Mouse (Mus musculus) CH12.LX (cell line): Measurements from ENCODE around the gene Rnf123. TPM values are rescaled to one million over a fixed set of nuclear protein-coding genes. Genes with fewer than 3 reads are reported as not detected.

Experiments used
- CHD2 ChIP-seq: IDR thresholded peaks from 2 replicates; pipeline ENCODE4 v1.6.1; 2011; ENCODE audit warnings: low read length, improper control_type of control experiment
- JUND ChIP-seq: conservative IDR thresholded peaks from 2 replicates; pipeline ENCODE4 v1.6.1; 2011; ENCODE audit warnings: low read depth, low read length, improper control_type of control experiment
- USF1 ChIP-seq: IDR thresholded peaks from 2 replicates; pipeline ENCODE4 v1.6.1; 2014; ENCODE audit warnings: low read depth, mild to moderate bottlenecking, inconsistent platforms, low read length, improper control_type of control experiment
- polyA plus RNA-seq: library from polyadenylated mRNA; unstranded; fragments of >175 nt; gene quantifications from 2 replicates; pipeline ENCODE4 v1.2.1, GENCODE M21; 2012; ENCODE audit warnings: low read depth; ENCODE audit not compliant: insufficient read length
- total RNA-seq, 2 experiments: library from RNA; depleted of rRNA; stranded (reverse); fragments of 300-350 nt in 1 of 2; fragments of >200 nt in 1 of 2; gene quantifications; 2 replicates each; pipeline ENCODE4 v1.2.3; 2012 to 2014

Rnf123 gene
- total and polyA plus RNA-seq, 3 experiments: 10.0 to 50.0 (median 28.8) TPM

DNA sequence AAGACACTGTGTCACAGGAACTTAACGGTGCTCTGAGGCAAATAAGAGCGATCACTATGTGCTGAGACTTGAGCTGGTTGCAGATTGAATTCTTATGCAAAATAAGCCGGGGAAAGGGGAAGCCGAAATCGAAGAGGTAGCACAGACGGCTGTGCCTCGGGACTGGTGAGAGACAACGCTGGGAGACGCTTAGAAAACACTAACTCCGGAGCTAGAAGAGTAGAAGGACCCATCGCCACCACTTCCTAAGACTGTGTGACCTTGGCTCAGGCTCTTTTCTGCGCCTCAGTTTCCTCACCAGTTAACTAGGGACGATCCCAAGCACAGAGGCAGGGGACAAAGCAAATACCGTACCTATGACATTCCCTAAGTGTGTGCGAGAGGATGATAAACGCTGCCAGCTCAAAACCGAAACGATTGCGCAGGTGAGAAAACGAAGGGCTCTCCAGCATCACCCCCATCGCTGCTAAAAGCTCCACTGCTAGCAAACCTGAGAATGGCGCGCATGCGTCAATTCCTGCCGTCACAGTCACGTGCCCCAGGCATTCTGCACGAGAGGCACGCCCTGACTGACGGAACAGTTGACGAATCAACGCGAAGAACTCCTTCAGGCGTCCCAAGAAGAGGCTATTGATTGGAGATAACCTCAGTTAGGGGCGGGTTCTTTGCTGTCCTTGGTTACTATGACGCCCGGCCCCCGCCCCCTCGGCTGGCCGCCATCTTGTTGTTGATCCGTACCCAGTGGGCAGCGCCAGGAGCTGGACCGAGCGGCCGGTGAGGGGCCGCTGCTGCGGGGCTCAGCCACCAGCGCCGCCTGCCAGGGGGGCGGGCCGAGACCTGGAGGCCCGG is 81.0 kb downstream of the Rnf123 start, which contains the start of gene Ip6k1 (continued):
- TF ChIP-seq CHD2 (peak; percentile 88), JUND (no peak), USF1 (peak; percentile 98)

Other genes with a start within 250 kb of the Rnf123 start
Only the 20 nearest of the 22 such genes appear.
- gene Rbm6, start 210.1 kb downstream of the Rnf123 start, total RNA-seq (2012; rRNA removed): 39.1 and 42.3 TPM in 2 replicates
- gene Rbm6, start 210.1 kb downstream of the Rnf123 start, total RNA-seq (2014; rRNA removed): 43.3 and 48.9 TPM in 2 replicates
- gene Rbm6, start 210.1 kb downstream of the Rnf123 start, polyA plus RNA-seq: 48.8 and 56.6 TPM in 2 replicates
- gene Mon1a, start 195.2 kb downstream of the Rnf123 start, total RNA-seq (2012; rRNA removed): 13.6 and 14.1 TPM in 2 replicates
- gene Mon1a, start 195.2 kb downstream of the Rnf123 start, total RNA-seq (2014; rRNA removed): 14.5 and 19.5 TPM in 2 replicates
- gene Mon1a, start 195.2 kb downstream of the Rnf123 start, polyA plus RNA-seq: 11.7 and 15.3 TPM in 2 replicates
- gene Mst1r, start 176.5 kb downstream of the Rnf123 start, total RNA-seq (2012; rRNA removed): not detected in 2 replicates
- not detected in 2 replicates for gene Mst1r, start 176.5 kb downstream of the Rnf123 start, total RNA-seq (2014; rRNA removed)
- not detected in 2 replicates for gene Mst1r, start 176.5 kb downstream of the Rnf123 start, polyA plus RNA-seq
- not detected in 2 replicates for gene Actl11, start 154.9 kb downstream of the Rnf123 start, total RNA-seq (2012; rRNA removed)
- gene Actl11, start 154.9 kb downstream of the Rnf123 start, total RNA-seq (2014; rRNA removed): not detected in 2 replicates
- gene Actl11, start 154.9 kb downstream of the Rnf123 start, polyA plus RNA-seq: not detected in 2 replicates
- not detected in 2 replicates for gene Camkv, start 147.7 kb downstream of the Rnf123 start, total RNA-seq (2012; rRNA removed)
- not detected in 2 replicates for gene Camkv, start 147.7 kb downstream of the Rnf123 start, total RNA-seq (2014; rRNA removed)
- gene Camkv, start 147.7 kb downstream of the Rnf123 start, polyA plus RNA-seq: not detected in 2 replicates
- 21.6 and 27.0 TPM in 2 replicates for gene Traip, start 133.2 kb downstream of the Rnf123 start, total RNA-seq (2012; rRNA removed)
- 25.0 and 25.6 TPM in 2 replicates for gene Traip, start 133.2 kb downstream of the Rnf123 start, total RNA-seq (2014; rRNA removed)
- gene Traip, start 133.2 kb downstream of the Rnf123 start, polyA plus RNA-seq: 33.0 and 51.4 TPM in 2 replicates
- 21.3 and 21.7 TPM in 2 replicates for gene Uba7, start 107.8 kb downstream of the Rnf123 start, total RNA-seq (2012; rRNA removed)
- gene Uba7, start 107.8 kb downstream of the Rnf123 start, total RNA-seq (2014; rRNA removed): 25.2 and 26.0 TPM in 2 replicates
- gene Uba7, start 107.8 kb downstream of the Rnf123 start, polyA plus RNA-seq: 25.5 and 27.8 TPM in 2 replicates
- not detected in 2 replicates for gene Gm20661, start 100.3 kb downstream of the Rnf123 start, total RNA-seq (2012; rRNA removed)
- gene Gm20661, start 100.3 kb downstream of the Rnf123 start, total RNA-seq (2014; rRNA removed): not detected in 2 replicates
- 0.29 and 0.41 TPM in 2 replicates for gene Gm20661, start 100.3 kb downstream of the Rnf123 start, polyA plus RNA-seq
- 25.8 and 28.0 TPM in 2 replicates for gene Inka1, start 97.5 kb downstream of the Rnf123 start, total RNA-seq (2012; rRNA removed)
- gene Inka1, start 97.5 kb downstream of the Rnf123 start, total RNA-seq (2014; rRNA removed): 18.9 and 25.2 TPM in 2 replicates
- 23.5 and 30.2 TPM in 2 replicates for gene Inka1, start 97.5 kb downstream of the Rnf123 start, polyA plus RNA-seq
- gene Cdhr4, start 90.8 kb downstream of the Rnf123 start, total RNA-seq (2012; rRNA removed): not detected in 2 replicates
- 0.35 and 0.82 TPM in 2 replicates for gene Cdhr4, start 90.8 kb downstream of the Rnf123 start, total RNA-seq (2014; rRNA removed)
- 0.79 and 2.0 TPM in 2 replicates for gene Cdhr4, start 90.8 kb downstream of the Rnf123 start, polyA plus RNA-seq
- not detected in 2 replicates for gene Gm20662, start 87.0 kb downstream of the Rnf123 start, total RNA-seq (2012; rRNA removed)
- gene Gm20662, start 87.0 kb downstream of the Rnf123 start, total RNA-seq (2014; rRNA removed): 1.2 TPM in 1 of 2 replicates, not detected in the other
- gene Gm20662, start 87.0 kb downstream of the Rnf123 start, polyA plus RNA-seq: 0.31 TPM in 1 of 2 replicates, not detected in the other
- 34.7 and 40.7 TPM in 2 replicates for gene Ip6k1, start 80.8 kb downstream of the Rnf123 start, total RNA-seq (2012; rRNA removed)
- gene Ip6k1, start 80.8 kb downstream of the Rnf123 start, total RNA-seq (2014; rRNA removed): 23.3 and 27.1 TPM in 2 replicates
- gene Ip6k1, start 80.8 kb downstream of the Rnf123 start, polyA plus RNA-seq: 25.6 and 26.0 TPM in 2 replicates
- 20.9 and 33.4 TPM in 2 replicates for gene Gmppb, start 34.1 kb downstream of the Rnf123 start, total RNA-seq (2012; rRNA removed)
- gene Gmppb, start 34.1 kb downstream of the Rnf123 start, total RNA-seq (2014; rRNA removed): 17.9 and 18.4 TPM in 2 replicates
- 19.2 and 21.8 TPM in 2 replicates for gene Gmppb, start 34.1 kb downstream of the Rnf123 start, polyA plus RNA-seq
- 2.0 and 3.1 TPM in 2 replicates for gene Amigo3, start 30.2 kb downstream of the Rnf123 start, total RNA-seq (2012; rRNA removed)
- 1.7 and 2.2 TPM in 2 replicates for gene Amigo3, start 30.2 kb downstream of the Rnf123 start, total RNA-seq (2014; rRNA removed)
- gene Amigo3, start 30.2 kb downstream of the Rnf123 start, polyA plus RNA-seq: 3.3 and 4.4 TPM in 2 replicates
- gene Mst1, start 2.9 kb downstream of the Rnf123 start, total RNA-seq (2012; rRNA removed): 33.2 and 59.6 TPM in 2 replicates
- 16.9 and 19.6 TPM in 2 replicates for gene Mst1, start 2.9 kb downstream of the Rnf123 start, total RNA-seq (2014; rRNA removed)
- gene Mst1, start 2.9 kb downstream of the Rnf123 start, polyA plus RNA-seq: 19.7 and 21.4 TPM in 2 replicates
- gene Apeh, start 11.3 kb upstream of the Rnf123 start, total RNA-seq (2012; rRNA removed): 69.5 and 75.6 TPM in 2 replicates
- 28.8 and 36.2 TPM in 2 replicates for gene Apeh, start 11.3 kb upstream of the Rnf123 start, total RNA-seq (2014; rRNA removed)
- 53.2 and 66.6 TPM in 2 replicates for gene Apeh, start 11.3 kb upstream of the Rnf123 start, polyA plus RNA-seq
- 3.6 and 5.6 TPM in 2 replicates for gene Bsn, start 107.0 kb upstream of the Rnf123 start, total RNA-seq (2012; rRNA removed)
- gene Bsn, start 107.0 kb upstream of the Rnf123 start, total RNA-seq (2014; rRNA removed): 4.0 and 4.4 TPM in 2 replicates
- gene Bsn, start 107.0 kb upstream of the Rnf123 start, polyA plus RNA-seq: 6.6 and 7.8 TPM in 2 replicates
- gene Dag1, start 180.6 kb upstream of the Rnf123 start, total RNA-seq (2012; rRNA removed): 3.7 and 3.9 TPM in 2 replicates
- 1.4 and 1.7 TPM in 2 replicates for gene Dag1, start 180.6 kb upstream of the Rnf123 start, total RNA-seq (2014; rRNA removed)
- gene Dag1, start 180.6 kb upstream of the Rnf123 start, polyA plus RNA-seq: 4.3 and 5.7 TPM in 2 replicates
- gene Nicn1, start 207.1 kb upstream of the Rnf123 start, total RNA-seq (2012; rRNA removed): 9.3 and 12.9 TPM in 2 replicates
- 7.4 and 8.5 TPM in 2 replicates for gene Nicn1, start 207.1 kb upstream of the Rnf123 start, total RNA-seq (2014; rRNA removed)
- 9.5 and 9.7 TPM in 2 replicates for gene Nicn1, start 207.1 kb upstream of the Rnf123 start, polyA plus RNA-seq
- gene Amt, start 213.5 kb upstream of the Rnf123 start, total RNA-seq (2012; rRNA removed): 2.2 and 2.7 TPM in 2 replicates
- 1.1 and 1.3 TPM in 2 replicates for gene Amt, start 213.5 kb upstream of the Rnf123 start, total RNA-seq (2014; rRNA removed)
- 1.5 and 2.1 TPM in 2 replicates for gene Amt, start 213.5 kb upstream of the Rnf123 start, polyA plus RNA-seq